Mouse (Mus musculus): ENCODE measurements at regions not wholly inside any gene's neighbourhood (a gene's known extent, or its start where the extent isn't known, plus 50 kb on each side); places are given as distances from the start of the nearest gene placed in this dataset.

- no peak for TF ChIP-seq CTCF (IDR thresholded peaks at IDR 0.05; ENCODE audit: borderline replicate concordance, insufficient read depth, low read length)
- no peak for TF ChIP-seq POLR2A (IDR thresholded peaks at IDR 0.05; ENCODE audit: low read depth, low read length)
These were observed 604.4 kb upstream of the Fam92a start for GRCm38 (mm10) chr4:12776217-12776578.

All from embryonic fibroblast, embryonic 13.5 days (primary cell).